Mouse (Mus musculus) intestine, embryonic 16.5 days (tissue): Measurements from ENCODE around the gene Rbm33. TPM values are rescaled to one million over a fixed set of nuclear protein-coding genes. Genes with fewer than 3 reads are reported as not detected.

ENCODE experiments used
- ATAC-seq: fragments of 200-750 bp; cut with Nextera tagmentation; 2 replicates; pipeline ENCODE4 v1.8.0; 2017; ENCODE audit warnings: moderate TSS enrichment, moderate library complexity
- H3K27ac ChIP-seq: fragments of 300-500 bp; sonication (generic); 2 replicates; pipeline ENCODE4 v1.5.1; 2014; ENCODE audit warnings: mild to moderate bottlenecking, low read length
- H3K27me3 ChIP-seq: fragments of 300-500 bp; sonication (generic); replicated peaks from 2 replicates; pipeline ENCODE4 v1.6.1; 2014; ENCODE audit warnings: low read length, control low read depth, mixed read lengths; ENCODE audit not compliant: control insufficient read depth, insufficient read depth
- H3K36me3 ChIP-seq: fragments of 300-500 bp; sonication (generic); 2 replicates; pipeline ENCODE4 v1.6.1; 2014; ENCODE audit warnings: low read length, control low read depth; ENCODE audit not compliant: control insufficient read depth, insufficient read depth
- H3K4me1 ChIP-seq: fragments of 300-500 bp; sonication (generic); 2 replicates; pipeline ENCODE4 v1.6.1; 2014; ENCODE audit warnings: low read length, control low read depth, mixed read lengths; ENCODE audit not compliant: control insufficient read depth, insufficient read depth
- H3K4me2 ChIP-seq: fragments of 300-500 bp; sonication (generic); 2 replicates; pipeline ENCODE4 v1.6.1; 2014; ENCODE audit warnings: low read depth, low read length, control low read depth
- H3K4me3 ChIP-seq: fragments of 300-500 bp; sonication (generic); 2 replicates; pipeline ENCODE4 v1.5.1; 2014; ENCODE audit warnings: mild to moderate bottlenecking, low read length
- H3K9ac ChIP-seq: fragments of 300-500 bp; sonication (generic); 2 replicates; pipeline ENCODE4 v1.6.1; 2014; ENCODE audit warnings: low read depth, low read length
- H3K9me3 ChIP-seq: fragments of 300-500 bp; sonication (generic); 2 replicates; pipeline ENCODE4 v1.6.1; 2016; ENCODE audit warnings: low read length, control low read depth; ENCODE audit not compliant: control insufficient read depth
- WGBS: fragments of 180-500 bp; shearing (Covaris S2); extraction: QIAGEN DNeasy Blood & Tissue Kit; methylation state at CpG from one replicate; pipeline ENCODE4 v1.1.7; 2014; 5-methylcytosine and 5-hydroxymethylcytosine counted together
- polyA plus RNA-seq: library from polyadenylated mRNA; unstranded; fragments of >200 nt; fragmentation: Nextera tagmentation; extraction: Ambion mirVana; gene quantifications from 2 replicates; pipeline ENCODE4 v1.2.1, GENCODE M21; 2015

The Rbm33 gene
- polyA plus RNA-seq, 1 experiment from 2014 or later: 6.5 TPM

DNA sequence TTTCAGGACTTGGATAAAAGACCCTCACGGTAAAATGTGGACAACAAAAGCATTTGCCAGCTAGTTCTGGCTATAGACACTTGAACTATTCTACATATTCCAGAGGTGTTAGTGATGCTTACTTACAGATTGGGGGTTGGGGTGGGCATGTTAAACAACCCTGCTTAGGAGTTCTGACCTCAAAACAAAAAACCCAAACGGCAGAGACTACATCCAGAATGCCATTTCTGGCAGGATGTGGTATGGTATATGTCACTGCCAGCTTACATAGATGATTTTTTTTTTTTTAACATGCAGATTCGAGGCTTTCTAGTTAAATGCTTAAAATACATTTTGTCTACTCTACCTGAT lies 971 bp downstream of the Rbm33 start:
- Histone ChIP-seq H3K4me2 (peak overlapping the region; percentile 83), H3K4me3 (peak overlapping the region; percentile 92), H3K27me3 (no peaks in the 10 kb centered on the region), H3K36me3 (no peaks in the 10 kb centered on the region), H3K4me1 (peaks cover 9% of the 10 kb centered on the region), H3K9ac (peak overlapping the region; percentile 100), H3K9me3 (no peaks in the 10 kb centered on the region), H3K27ac (no peak overlapping the region)
- 6% methylated on average over 3 of the region's 3 CpGs for WGBS
- no peak for ATAC-seq

DNA sequence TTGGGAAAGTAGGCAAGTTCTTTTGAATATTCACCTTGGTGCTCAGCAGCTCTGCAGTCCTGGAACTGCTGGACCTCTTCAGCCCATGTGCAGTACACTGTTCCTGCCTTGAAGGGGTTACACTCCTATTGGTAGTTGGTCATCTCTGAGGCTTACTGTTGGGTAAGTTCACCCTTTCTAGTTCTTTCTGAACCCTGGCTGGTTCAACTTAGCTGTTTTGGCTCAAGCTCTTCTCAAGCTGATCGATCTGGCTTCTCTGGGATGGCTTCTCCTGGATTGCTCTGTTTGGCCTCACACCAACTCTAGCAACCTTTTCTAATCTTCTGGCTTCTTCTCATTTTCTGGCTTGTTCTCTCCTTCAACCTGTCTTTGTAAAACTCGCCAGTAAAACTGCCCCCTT lies 1.8 kb downstream of the Rbm33 start:
- no peak for ATAC-seq
- Histone ChIP-seq H3K9me3 (no peaks in the 10 kb centered on the region), H3K27me3 (no peaks in the 10 kb centered on the region), H3K9ac (no peak overlapping the region), H3K27ac (no peak overlapping the region), H3K36me3 (no peaks in the 10 kb centered on the region), H3K4me3 (no peak overlapping the region), H3K4me2 (peak overlapping the region; percentile 83), H3K4me1 (peaks cover 9% of the 10 kb centered on the region)
- 61% methylated on average over 2 of the region's 2 CpGs for WGBS

DNA sequence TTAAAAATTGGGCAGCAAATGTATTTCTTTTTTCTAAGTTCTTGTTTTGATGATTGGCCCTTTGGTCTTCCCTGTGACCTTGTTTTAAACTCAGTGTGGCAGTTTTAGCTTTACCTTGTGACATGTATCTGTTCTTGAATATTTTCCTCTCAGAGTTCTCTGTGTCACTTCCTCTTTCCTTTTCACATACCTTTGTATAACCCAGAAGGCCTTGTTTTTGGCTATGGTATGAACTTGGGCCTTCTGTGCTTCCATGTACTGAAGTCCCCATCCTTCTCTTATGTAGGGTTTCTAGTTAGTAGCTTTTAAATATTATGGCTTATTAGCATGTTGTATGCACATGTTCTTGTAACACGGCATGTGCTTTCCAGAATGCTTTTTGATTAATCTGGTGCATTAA lies 4.8 kb downstream of the Rbm33 start:
- 94% methylated on average over 1 of the region's 1 CpGs for WGBS
- Histone ChIP-seq H3K4me2 (no peak overlapping the region), H3K4me1 (peaks cover 12% of the 10 kb centered on the region), H3K9ac (no peak overlapping the region), H3K27ac (no peak overlapping the region), H3K9me3 (no peaks in the 10 kb centered on the region), H3K4me3 (no peak overlapping the region), H3K27me3 (no peaks in the 10 kb centered on the region), H3K36me3 (no peaks in the 10 kb centered on the region)
- no peak for ATAC-seq

DNA sequence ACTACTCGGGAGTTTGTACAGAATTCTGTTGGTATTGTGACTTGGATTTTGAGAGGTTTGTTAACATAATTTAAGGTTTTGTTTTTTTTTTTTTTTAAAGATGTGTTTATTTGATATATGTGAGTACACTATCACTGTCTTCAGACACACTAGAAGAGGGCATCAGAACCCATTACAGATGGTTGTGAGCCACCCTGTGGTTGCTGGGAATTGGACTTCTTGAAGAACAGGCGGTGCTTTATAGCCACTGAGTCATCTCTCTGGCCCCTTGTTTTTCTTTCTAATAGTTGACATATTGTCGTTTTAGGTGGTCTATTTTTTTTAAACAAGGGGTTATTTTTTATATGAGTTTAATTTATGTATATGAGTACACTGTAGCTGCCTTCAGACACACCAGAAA lies 5.3 kb downstream of the Rbm33 start:
- no peak for ATAC-seq
- Histone ChIP-seq H3K4me1 (peaks cover 12% of the 10 kb centered on the region), H3K9ac (no peak overlapping the region), H3K4me2 (no peak overlapping the region), H3K9me3 (no peaks in the 10 kb centered on the region), H3K27ac (no peak overlapping the region), H3K4me3 (no peak overlapping the region), H3K36me3 (no peaks in the 10 kb centered on the region), H3K27me3 (no peaks in the 10 kb centered on the region)
- 70% methylated on average over 3 of the region's 3 CpGs for WGBS

DNA sequence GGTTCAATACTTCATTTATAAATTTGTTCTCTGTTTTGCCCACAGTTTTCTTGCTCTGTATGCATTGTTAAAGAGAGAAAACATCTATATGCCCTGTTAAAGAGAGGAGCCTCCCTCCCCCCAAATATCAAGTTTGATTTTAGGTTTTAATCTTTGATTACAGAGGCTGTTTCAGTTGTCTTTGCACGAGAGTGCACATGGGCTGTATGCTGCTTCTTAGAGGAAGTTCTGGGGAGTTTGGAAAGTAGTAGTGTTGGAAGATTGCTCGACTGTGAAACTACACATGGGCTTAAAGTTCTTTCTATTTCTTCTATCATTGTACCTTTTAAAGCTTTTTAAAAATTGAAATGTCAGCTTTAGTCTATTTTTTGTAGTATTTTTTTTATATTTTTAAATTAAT lies 6.9 kb downstream of the Rbm33 start:
- Histone ChIP-seq H3K36me3 (no peaks in the 10 kb centered on the region), H3K27ac (no peak overlapping the region)
- WGBS: 80% methylated on average over 2 of the region's 2 CpGs

DNA sequence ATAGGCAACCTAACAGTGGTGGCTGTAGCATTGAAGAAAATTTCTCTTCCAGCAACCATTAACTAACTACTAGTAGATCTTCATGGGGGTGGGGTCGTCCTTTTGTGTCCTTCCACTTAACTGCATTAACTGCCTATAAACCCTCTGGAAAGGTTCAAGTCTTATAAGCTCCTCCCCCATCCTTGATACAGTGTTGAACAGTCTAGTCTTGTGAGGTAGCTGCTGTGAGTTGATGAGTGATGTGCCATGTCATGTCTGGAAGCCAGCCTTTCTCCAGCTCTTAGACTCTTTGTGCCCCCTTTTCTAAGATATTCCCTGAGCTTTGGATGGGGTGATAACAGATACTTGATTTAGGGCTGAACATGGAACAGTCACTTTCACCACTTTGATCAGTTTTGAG lies 7.5 kb downstream of the Rbm33 start:
- WGBS: 54% methylated on average over 1 of the region's 1 CpGs
- Histone ChIP-seq H3K9me3 (no peaks in the 10 kb centered on the region), H3K4me3 (no peak overlapping the region), H3K36me3 (no peaks in the 10 kb centered on the region), H3K4me1 (peaks cover 11% of the 10 kb centered on the region; the same call in 1 of the 2 replicates), H3K9ac (no peak overlapping the region), H3K4me2 (no peak overlapping the region), H3K27ac (no peak overlapping the region), H3K27me3 (no peaks in the 10 kb centered on the region)
- ATAC-seq: no peak

More for the DNA sequence above, 6.9 kb downstream of the Rbm33 start:
- Histone ChIP-seq H3K4me3 (no peak overlapping the region), H3K4me2 (no peak overlapping the region), H3K9me3 (no peaks in the 10 kb centered on the region), H3K4me1 (peaks cover 9% of the 10 kb centered on the region), H3K9ac (no peak overlapping the region), H3K27me3 (no peaks in the 10 kb centered on the region)
- no peak for ATAC-seq

DNA sequence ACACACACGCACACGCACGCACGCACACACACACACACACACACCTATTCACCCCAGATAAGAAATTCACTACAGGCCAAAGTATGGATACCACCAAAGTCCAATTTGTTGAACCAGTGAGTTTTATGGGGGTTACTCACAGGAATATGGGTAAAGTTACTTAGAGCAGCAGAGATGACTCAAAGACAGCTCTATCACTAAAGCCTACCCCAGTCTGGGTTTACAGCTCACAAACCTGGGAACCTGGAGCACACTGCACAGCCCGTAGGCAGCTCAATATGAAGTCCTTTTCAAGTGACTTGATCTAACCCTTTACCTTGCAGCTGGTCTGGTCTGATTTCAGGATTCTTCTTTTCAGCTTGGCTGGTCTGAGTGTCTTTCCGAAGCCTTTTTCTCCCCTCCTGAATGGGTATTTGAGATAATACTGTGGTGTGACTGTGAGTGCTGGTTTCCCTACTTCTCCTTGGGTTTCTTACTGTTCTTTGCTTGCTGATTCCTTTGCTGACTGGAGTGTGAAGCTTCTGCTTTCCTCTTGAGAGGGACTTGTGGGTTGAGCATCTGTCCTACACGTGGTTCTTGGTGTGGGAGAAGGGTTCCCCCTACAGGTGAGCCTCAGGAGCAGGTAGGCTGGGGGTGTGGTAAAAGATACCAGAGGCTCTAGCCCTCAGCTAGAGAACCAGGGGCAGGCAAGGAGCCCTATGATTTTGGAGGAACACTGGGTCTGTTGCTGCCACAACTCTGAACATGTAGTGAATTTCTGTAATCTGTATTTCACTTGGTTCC lies 12.3 kb downstream of the Rbm33 start:
- ATAC-seq: peak; percentile 76
- 72% methylated on average over 7 of the region's 7 CpGs for WGBS

DNA sequence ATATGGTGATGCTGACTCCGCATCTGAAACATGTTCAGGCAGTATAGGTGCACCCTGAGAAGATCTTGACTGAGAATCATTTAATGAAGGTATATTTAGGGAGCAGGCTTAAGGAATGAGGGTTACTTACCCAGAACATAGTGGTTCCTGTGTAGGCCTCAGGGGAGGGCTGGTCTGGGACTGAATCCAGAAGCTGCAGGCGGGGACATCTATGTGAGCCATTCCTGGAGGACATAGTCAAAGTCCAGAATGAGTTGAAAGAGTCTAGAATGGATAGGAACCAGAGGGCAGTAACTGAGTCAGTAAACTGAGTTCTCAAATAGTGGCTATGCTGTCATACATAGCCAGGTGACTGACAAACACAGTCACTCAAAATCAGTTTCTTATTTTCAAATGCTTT lies 16.8 kb downstream of the Rbm33 start:
- ATAC-seq: no peak
- Histone ChIP-seq H3K9me3 (no peaks in the 10 kb centered on the region), H3K4me2 (no peak overlapping the region), H3K4me1 (0 out of 2 replicates have a peak, but pooled peaks cover 3% of the 10 kb centered on the region), H3K4me3 (no peak overlapping the region), H3K36me3 (peaks cover 8% of the 10 kb centered on the region; the same call in 1 of the 2 replicates), H3K27me3 (no peaks in the 10 kb centered on the region), H3K27ac (no peak overlapping the region), H3K9ac (no peak overlapping the region)
- 93% methylated on average over 2 of the region's 2 CpGs for WGBS

More for the DNA sequence above, 12.3 kb downstream of the Rbm33 start:
- Histone ChIP-seq H3K4me3 (no peak overlapping the region), H3K4me1 (0 out of 2 replicates have a peak, but pooled peaks cover 5% of the 10 kb centered on the region), H3K9ac (no peak overlapping the region), H3K4me2 (no peak overlapping the region), H3K36me3 (peaks cover 6% of the 10 kb centered on the region; the same call in 1 of the 2 replicates), H3K27ac (no peak overlapping the region), H3K27me3 (no peaks in the 10 kb centered on the region), H3K9me3 (no peaks in the 10 kb centered on the region)

DNA sequence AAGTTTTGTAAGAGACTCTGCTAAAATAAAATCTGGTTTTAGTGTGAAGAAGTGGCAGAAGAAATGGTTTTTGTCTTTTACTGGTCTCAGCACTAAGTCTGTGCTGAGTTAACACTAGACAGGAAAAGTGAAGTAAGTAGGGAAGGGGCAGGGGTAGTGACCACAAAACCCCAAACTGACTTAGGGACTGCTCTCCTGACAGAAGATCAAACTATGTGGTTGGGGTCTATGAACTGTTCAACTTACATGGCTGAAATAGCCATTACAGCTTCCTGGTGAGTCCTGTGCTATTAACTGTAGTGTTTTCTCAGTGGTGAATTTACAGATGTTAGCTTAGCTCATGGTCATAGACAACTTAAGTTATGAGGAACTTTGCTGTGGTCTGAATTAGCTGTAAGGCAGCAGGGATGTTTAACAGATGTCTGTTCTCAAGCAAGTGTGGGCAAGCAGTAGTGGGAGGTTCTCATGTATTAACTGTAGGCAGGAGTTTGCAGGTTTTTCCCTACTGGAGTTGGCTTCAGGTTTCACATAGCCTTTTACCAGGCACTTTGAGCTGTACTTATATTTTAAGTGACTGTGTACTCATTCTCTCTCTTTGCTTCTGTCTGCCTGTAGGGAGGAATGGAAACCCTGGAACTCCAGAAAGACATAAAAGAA lies 35.1 kb downstream of the Rbm33 start:
- ATAC-seq: no peak
- Histone ChIP-seq H3K4me1 (no peaks in the 10 kb centered on the region), H3K4me2 (no peak overlapping the region), H3K4me3 (no peak overlapping the region), H3K9me3 (no peaks in the 10 kb centered on the region), H3K36me3 (peaks cover 13% of the 10 kb centered on the region), H3K9ac (no peak overlapping the region), H3K27ac (no peak overlapping the region), H3K27me3 (no peaks in the 10 kb centered on the region)
